Mouse (Mus musculus) kidney, embryonic 14.5 days (tissue): ENCODE data around the gene Prkar1b. TPM values are rescaled to one million over a fixed set of nuclear protein-coding genes. Genes with fewer than 3 reads are reported as not detected.

ENCODE experiments used
- ATAC-seq: fragments of 200-750 bp; cut with Nextera tagmentation; 2 replicates; pipeline ENCODE4 v1.8.0; 2017; ENCODE audit warnings: moderate number of reproducible peaks, mild to moderate bottlenecking, moderate TSS enrichment, moderate library complexity; ENCODE audit not compliant: low FRiP score, low TSS enrichment
- H3K27ac ChIP-seq: fragments of 300-500 bp; sonication (generic); 2 replicates; pipeline ENCODE4 v1.5.1; 2014; ENCODE audit warnings: low read depth, mild to moderate bottlenecking, low read length, moderate library complexity, mixed read lengths
- H3K27me3 ChIP-seq: fragments of 300-500 bp; sonication (generic); 2 replicates; pipeline ENCODE4 v1.6.1; 2014; ENCODE audit warnings: mild to moderate bottlenecking, low read length; ENCODE audit not compliant: control insufficient read depth, insufficient read depth
- H3K36me3 ChIP-seq: fragments of 300-500 bp; sonication (generic); 2 replicates; pipeline ENCODE4 v1.6.1; 2014; ENCODE audit warnings: low read length, mixed read lengths; ENCODE audit not compliant: control insufficient read depth, insufficient read depth
- H3K4me1 ChIP-seq: fragments of 300-500 bp; sonication (generic); 2 replicates; pipeline ENCODE4 v1.6.1; 2014; ENCODE audit warnings: low read length, mixed read lengths; ENCODE audit not compliant: control insufficient read depth, insufficient read depth
- H3K4me2 ChIP-seq: fragments of 300-500 bp; sonication (generic); replicated peaks from 2 replicates; pipeline ENCODE4 v1.6.1; 2014; ENCODE audit warnings: low read depth, mild to moderate bottlenecking, low read length
- H3K4me3 ChIP-seq: fragments of 300-500 bp; sonication (generic); 2 replicates; pipeline ENCODE4 v1.5.1; 2014; ENCODE audit warnings: mild to moderate bottlenecking, low read length
- H3K9ac ChIP-seq: fragments of 300-500 bp; sonication (generic); 2 replicates; pipeline ENCODE4 v1.6.1; 2014; ENCODE audit warnings: low read depth, mild to moderate bottlenecking, low read length, moderate library complexity
- H3K9me3 ChIP-seq: fragments of 300-500 bp; sonication (generic); 2 replicates; pipeline ENCODE4 v1.6.1; 2016; ENCODE audit warnings: low read length; ENCODE audit not compliant: control insufficient read depth
- WGBS: fragments of 180-500 bp; shearing (Covaris S2); extraction: QIAGEN DNeasy Blood & Tissue Kit; methylation state at CpG from one replicate; pipeline ENCODE4 v1.1.7; 2014; 5-methylcytosine and 5-hydroxymethylcytosine counted together
- polyA plus RNA-seq: library from polyadenylated mRNA; unstranded; fragments of >200 nt; fragmentation: Nextera tagmentation; extraction: Ambion mirVana; gene quantifications from 2 replicates; pipeline ENCODE4 v1.2.1, GENCODE M21; 2014

Gene Prkar1b
- polyA plus RNA-seq, 1 experiment from 2014 or later = 15.7 TPM

DNA sequence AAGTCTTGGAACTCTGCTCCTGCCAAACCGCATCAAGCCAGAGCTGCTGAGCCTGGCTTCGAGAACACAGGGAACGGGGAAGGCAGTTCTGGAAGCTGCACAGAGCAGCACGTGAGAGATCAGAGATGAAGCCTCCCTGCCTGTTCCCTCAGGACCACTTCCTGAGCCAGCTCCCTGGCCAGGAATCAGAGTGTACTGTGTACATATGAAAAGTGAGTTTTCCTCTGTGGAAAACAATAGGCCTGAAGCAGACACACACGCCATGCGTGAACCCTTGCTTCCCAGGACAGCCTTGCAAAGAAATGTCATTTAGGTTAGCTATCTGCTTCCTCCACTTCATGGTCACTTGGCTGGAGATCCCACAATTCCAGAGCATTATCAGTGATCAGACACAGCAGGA is 48.0 kb downstream of the Prkar1b start:
- Histone ChIP-seq H3K27me3 (no peaks in the 10 kb centered on the region), H3K27ac (no peak overlapping the region), H3K9me3 (0 out of 2 replicates have a peak, but pooled peaks cover 4% of the 10 kb centered on the region), H3K36me3 (no peaks in the 10 kb centered on the region), H3K4me2 (no peak overlapping the region), H3K4me3 (no peak overlapping the region), H3K9ac (no peak overlapping the region), H3K4me1 (0 out of 2 replicates have a peak, but pooled peaks cover 3% of the 10 kb centered on the region)
- WGBS = 72% methylated on average over 6 of the region's 6 CpGs
- no peak for ATAC-seq

DNA sequence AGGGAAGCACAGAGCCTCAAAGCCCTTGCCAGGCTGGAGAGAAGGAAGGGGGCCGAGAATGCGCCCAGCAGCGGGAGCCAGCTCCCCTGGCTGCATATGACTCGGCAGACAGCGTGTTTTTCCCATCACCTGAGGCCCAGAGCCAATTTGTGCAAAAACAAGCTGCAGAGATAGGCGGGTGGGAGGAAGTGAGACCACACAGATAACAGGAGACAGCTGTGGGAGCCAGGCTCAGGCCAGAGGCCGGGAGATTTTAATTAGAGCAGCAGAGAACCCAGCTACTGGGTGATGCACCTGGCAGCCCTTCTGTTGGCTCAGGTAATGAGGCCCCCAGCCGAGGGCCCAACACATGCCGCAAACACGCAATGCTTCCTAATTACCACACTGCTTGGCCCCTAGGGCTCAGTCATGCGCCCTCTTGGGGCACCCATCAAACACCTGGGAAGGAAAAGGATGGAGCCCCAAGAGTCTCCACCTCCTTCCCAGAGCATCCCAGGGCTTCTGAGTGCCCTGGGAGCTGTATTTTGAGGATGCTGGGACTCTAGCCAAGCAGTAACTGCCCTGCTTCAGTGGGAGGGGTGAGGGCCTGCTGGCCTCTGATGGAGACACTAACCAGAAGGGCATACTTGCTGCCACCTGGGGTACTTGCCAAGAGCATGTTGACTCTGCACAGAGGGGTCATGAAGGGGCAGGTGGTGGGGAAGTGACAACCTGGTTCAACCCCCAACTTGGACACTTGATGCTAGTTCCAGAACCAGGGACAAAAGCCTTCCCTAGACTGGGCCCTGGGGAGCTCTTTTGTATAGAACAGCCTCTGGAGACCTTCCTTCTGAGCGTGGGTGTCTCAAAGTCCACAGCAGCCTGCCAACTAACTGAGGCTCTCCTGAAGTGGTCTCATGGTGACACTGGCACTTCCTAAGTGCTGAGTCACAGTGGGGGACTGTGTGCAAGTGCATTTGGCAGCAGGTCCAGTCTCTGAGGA is 50.5 kb downstream of the Prkar1b start:
- Histone ChIP-seq H3K4me2 (no peak overlapping the region), H3K9ac (no peak overlapping the region), H3K27ac (no peak overlapping the region), H3K36me3 (no peaks in the 10 kb centered on the region), H3K4me3 (no peak overlapping the region), H3K9me3 (0 out of 2 replicates have a peak, but pooled peaks cover 4% of the 10 kb centered on the region), H3K4me1 (peaks cover 11% of the 10 kb centered on the region; the same call in 1 of the 2 replicates), H3K27me3 (no peaks in the 10 kb centered on the region)
- WGBS = 49% methylated on average over 12 of the region's 12 CpGs
- ATAC-seq = no peak

GRCm38 (mm10) chr5:139095297-139096110 is 54.3 kb downstream of the Prkar1b start:
- no peaks in the 10 kb centered on the region for H3K36me3 ChIP-seq
- WGBS = 49% methylated on average over 8 of the region's 8 CpGs
- H3K27me3 ChIP-seq = no peaks in the 10 kb centered on the region
- H3K9ac ChIP-seq = no peak overlapping the region
- no peak overlapping the region for H3K4me3 ChIP-seq
- H3K4me2 ChIP-seq = no peak overlapping the region
- H3K27ac ChIP-seq = no peak overlapping the region
- 0 out of 2 replicates have a peak, but pooled peaks cover 4% of the 10 kb centered on the region for H3K9me3 ChIP-seq
- ATAC-seq = peak; percentile 51
- peaks cover 14% of the 10 kb centered on the region; the same call in 1 of the 2 replicates for H3K4me1 ChIP-seq

DNA sequence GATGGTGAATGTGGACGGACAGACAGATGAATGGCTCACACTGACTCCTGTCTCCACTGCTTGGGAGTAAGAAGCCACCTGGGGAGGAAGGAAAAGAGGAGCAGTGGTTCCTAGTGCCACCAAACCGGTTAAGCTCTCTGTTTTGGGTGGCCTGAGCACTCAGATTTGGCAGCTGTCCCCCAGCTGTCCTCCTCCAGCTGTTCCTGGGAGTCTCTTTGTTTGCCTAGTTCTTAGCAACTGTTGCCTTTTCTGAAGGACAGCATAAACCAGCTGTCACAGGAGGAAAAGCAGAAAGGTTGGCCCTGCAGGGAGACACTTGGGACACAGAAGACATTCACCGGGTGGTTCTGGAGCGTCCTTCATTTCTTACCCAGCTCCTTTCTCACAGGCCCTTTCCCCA is 56.3 kb downstream of the Prkar1b start:
- no peak overlapping the region for H3K27ac ChIP-seq
- 0 out of 2 replicates have a peak, but pooled peaks cover 4% of the 10 kb centered on the region for H3K9me3 ChIP-seq
- H3K4me2 ChIP-seq = no peak overlapping the region
- peaks cover 12% of the 10 kb centered on the region; the same call in 1 of the 2 replicates for H3K4me1 ChIP-seq
- WGBS = 67% methylated on average over 4 of the region's 4 CpGs
- ATAC-seq = no peak
- H3K9ac ChIP-seq = no peak overlapping the region
- H3K4me3 ChIP-seq = no peak overlapping the region
- no peaks in the 10 kb centered on the region for H3K27me3 ChIP-seq
- H3K36me3 ChIP-seq = no peaks in the 10 kb centered on the region

GRCm38 (mm10) chr5:139091713-139092112 is 58.1 kb downstream of the Prkar1b start:
- peaks cover 12% of the 10 kb centered on the region; the same call in 1 of the 2 replicates for H3K4me1 ChIP-seq
- no peak for ATAC-seq
- no peak overlapping the region for H3K9ac ChIP-seq
- no peak overlapping the region for H3K27ac ChIP-seq
- no peak overlapping the region for H3K4me2 ChIP-seq
- WGBS = 95% methylated on average over 3 of the region's 3 CpGs
- no peaks in the 10 kb centered on the region for H3K27me3 ChIP-seq
- 0 out of 2 replicates have a peak, but pooled peaks cover 3% of the 10 kb centered on the region for H3K9me3 ChIP-seq
- H3K4me3 ChIP-seq = no peak overlapping the region
- H3K36me3 ChIP-seq = no peaks in the 10 kb centered on the region

DNA sequence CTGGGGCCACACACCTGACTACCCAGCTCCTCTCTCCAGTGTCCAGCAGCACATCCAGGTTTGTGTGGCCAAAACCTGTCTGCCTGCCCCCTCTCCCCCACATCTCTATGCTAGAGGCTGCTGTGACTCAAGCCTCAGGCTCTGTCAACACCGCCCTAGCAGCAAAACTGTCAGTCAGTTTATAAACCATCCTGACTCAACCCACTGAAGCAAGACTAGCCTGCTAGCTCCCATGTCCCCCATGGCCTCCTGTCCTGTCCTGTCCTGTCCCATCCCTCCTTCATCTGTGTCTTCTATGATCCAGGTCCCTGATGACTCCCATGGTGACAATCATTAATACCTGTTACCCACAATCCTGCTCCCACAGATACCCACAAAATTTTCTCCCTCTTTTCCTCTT is 59.6 kb downstream of the Prkar1b start:
- H3K4me3 ChIP-seq = no peak overlapping the region
- peaks cover 4% of the 10 kb centered on the region; the same call in 1 of the 2 replicates for H3K4me1 ChIP-seq
- H3K27ac ChIP-seq = no peak overlapping the region
- ATAC-seq = peak; percentile 67
- 24% methylated on average over 1 of the region's 1 CpGs for WGBS
- no peaks in the 10 kb centered on the region for H3K27me3 ChIP-seq
- H3K9me3 ChIP-seq = 0 out of 2 replicates have a peak, but pooled peaks cover 3% of the 10 kb centered on the region
- H3K4me2 ChIP-seq = no peak overlapping the region
- H3K36me3 ChIP-seq = no peaks in the 10 kb centered on the region
- no peak overlapping the region for H3K9ac ChIP-seq

DNA sequence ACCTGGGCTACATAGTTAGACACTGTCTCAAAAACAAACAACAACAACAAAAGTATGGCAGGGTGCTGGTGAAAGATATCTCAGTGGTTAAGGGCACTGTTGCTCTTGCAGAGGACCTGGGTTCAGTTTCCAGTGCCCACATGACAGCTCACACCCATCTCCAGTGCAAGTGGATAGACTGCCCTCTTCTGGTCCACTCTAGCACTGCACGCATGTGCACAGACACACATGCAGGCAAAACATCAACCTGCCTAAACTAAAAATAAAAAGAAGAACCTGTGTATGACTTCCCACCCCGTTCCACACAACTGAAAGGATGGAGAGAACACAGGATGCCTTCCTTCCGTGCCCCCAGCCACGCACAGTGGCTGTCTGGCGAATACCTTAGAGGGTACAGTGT is 61.6 kb downstream of the Prkar1b start:
- H3K36me3 ChIP-seq = no peaks in the 10 kb centered on the region
- 94% methylated on average over 5 of the region's 5 CpGs for WGBS
- H3K4me1 ChIP-seq = 0 out of 2 replicates have a peak, but pooled peaks cover 3% of the 10 kb centered on the region

GRCm38 (mm10) chr5:139084831-139085519 is 64.8 kb downstream of the Prkar1b start:
- Histone ChIP-seq H3K36me3 (no peaks in the 10 kb centered on the region), H3K27ac (no peak overlapping the region), H3K4me3 (no peak overlapping the region), H3K9me3 (0 out of 2 replicates have a peak, but pooled peaks cover 3% of the 10 kb centered on the region), H3K9ac (no peak overlapping the region), H3K4me2 (no peak overlapping the region), H3K27me3 (no peaks in the 10 kb centered on the region), H3K4me1 (peaks cover 18% of the 10 kb centered on the region)
- 68% methylated on average over 7 of the region's 7 CpGs for WGBS
- ATAC-seq = peak; percentile 72

More for the DNA sequence above, 61.6 kb downstream of the Prkar1b start:
- Histone ChIP-seq H3K9ac (no peak overlapping the region), H3K9me3 (0 out of 2 replicates have a peak, but pooled peaks cover 3% of the 10 kb centered on the region), H3K27ac (no peak overlapping the region), H3K4me2 (no peak overlapping the region), H3K27me3 (no peaks in the 10 kb centered on the region), H3K4me3 (no peak overlapping the region)
- no peak for ATAC-seq
